Mouse (Mus musculus) megakaryocyte-erythroid progenitor cell, adult 5-6 weeks (primary cell): ENCODE measurements around the gene E130309D02Rik. TPM values are rescaled to one million over a fixed set of nuclear protein-coding genes. Genes with fewer than 3 reads are reported as not detected.

Source experiments
- ATAC-seq: replicated peaks from 2 replicates; pipeline ENCODE4 v1.8.0; 2016; ENCODE audit warnings: mild to moderate bottlenecking, inconsistent platforms; ENCODE audit not compliant: severe bottlenecking, poor library complexity, low FRiP score, low TSS enrichment
- total RNA-seq, 2 experiments: library from RNA; stranded (forward) in 1 of 2; stranded (reverse) in 1 of 2; fragments of 200-1000, 215-1000 nt in 1 of 2; fragments of >200 nt in 1 of 2; fragmentation: Nextera tagmentation in 1 of 2; gene quantifications; 2 replicates each; pipeline ENCODE4 v1.2.3; 2014 to 2017

Gene E130309D02Rik
- total RNA-seq, 2 experiments from 2014 or later = 23.6 to 60.6 TPM

DNA sequence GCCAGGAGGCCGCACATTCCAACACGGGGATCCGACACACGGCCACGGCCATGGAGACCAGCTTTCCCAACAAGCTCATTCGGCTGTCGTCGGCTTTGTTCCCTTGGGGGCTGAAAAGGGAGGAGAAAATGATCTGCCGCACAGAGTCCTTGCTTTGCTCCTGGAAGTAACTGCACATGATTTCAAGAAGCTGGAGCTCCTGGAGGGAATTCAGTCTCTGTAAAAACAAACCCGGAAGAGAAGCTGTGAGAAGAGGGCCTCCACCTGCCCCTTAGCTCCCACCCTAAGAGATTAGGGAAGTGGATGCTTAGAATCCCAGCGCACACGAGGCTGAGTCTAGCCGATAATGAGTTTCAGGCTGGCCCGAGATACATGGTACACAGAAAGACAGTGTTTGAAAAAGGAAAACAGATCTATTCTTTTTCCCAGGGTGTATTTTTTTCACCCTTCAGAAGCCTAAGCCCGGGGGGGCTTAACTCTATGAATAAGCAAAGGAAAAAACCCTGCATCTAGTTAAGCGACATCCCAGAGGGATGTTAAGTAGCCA is 904 bp downstream of the E130309D02Rik start:
- ATAC-seq = 0 out of 2 replicates have a peak, but pooled peaks have one; percentile 38

GRCm38 (mm10) chr5:143311886-143312285 is 3.3 kb downstream of the E130309D02Rik start:
- ATAC-seq = peak; percentile 61

DNA sequence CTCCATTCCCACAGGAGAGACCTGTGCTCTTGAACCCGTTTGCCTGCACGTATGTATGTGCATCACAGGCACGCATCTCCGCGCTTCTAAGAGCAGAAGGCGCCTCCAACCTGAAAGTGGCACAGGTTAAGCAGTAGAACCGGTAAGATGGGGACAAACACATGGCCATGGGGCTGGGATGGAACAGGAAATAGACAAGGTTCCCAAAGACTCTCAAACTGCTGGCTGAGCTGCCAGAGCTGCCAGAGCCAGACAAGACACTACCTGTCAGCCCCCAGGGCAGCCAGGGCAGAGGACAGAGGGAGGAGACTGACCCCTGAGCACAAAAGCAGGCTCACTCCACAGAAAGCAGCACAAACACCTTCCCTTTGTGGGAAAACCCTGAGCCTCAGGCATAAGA is 5.2 kb downstream of the E130309D02Rik start:
- no peak for ATAC-seq

GRCm38 (mm10) chr5:143308825-143309224 is 6.3 kb downstream of the E130309D02Rik start:
- no peak for ATAC-seq

- no peak for ATAC-seq
These were observed 10.9 kb downstream of the E130309D02Rik start for GRCm38 (mm10) chr5:143304251-143304650.

GRCm38 (mm10) chr5:143301296-143301695 is 13.9 kb downstream of the E130309D02Rik start:
- peak; percentile 72 for ATAC-seq

DNA sequence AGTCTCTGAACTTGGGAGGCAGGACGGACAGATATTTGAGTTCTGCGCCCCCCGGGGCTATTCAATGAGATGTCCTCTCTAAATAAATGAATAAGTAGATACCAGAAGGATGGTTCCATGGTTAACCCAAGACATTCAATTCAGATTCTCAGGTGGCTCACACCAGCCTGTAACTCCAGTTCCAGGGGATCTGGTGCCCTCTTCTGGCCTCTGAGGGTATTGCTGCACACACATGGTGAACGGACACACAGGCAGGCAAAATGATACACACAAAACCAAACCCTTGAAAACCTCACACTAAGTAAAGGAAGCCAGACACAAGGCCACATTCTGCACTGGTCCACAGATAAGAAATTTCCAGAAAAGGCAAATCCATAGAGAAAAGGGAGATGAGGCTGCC is 15.5 kb downstream of the E130309D02Rik start:
- no peak for ATAC-seq

DNA sequence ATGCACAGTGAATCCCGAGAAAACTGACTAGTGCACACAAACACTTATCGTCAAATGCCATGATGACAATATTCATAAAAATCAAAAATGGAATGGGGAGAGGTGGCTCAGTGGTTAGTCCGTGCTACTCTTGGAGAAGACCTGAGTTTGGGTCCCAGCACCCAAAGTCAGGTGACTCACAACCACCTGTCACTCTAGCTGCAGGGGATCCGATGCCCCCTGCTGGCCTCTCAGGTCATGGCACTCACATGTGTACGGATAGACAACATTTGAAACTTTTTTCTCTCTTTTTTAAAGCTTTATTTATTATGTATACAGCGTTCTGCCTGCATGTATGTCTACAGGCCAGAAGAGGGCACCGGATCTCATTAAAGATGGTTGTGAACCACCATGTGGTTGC is 16.8 kb downstream of the E130309D02Rik start:
- ATAC-seq = no peak

DNA sequence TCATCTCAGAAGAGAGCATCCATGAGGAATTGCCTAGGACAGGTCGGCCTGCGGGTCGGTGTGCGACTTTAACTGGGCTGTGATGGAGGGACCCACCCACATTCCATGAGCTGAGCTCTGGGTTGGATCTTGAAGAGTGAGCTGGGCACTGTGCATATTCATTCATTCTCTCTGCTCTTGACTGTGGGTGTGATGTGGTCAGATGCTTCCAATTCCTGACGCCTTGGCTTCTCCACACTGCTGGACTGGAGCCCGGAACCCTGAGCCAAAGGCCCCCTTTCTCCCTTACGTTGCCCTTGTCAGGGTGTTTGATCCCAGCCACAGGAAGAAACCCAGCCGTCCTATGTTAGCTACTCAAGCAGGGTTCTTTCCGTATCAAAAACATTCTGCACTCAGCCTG is 17.2 kb downstream of the E130309D02Rik start:
- no peak for ATAC-seq

- ATAC-seq = no peak
These were observed 19.8 kb downstream of the E130309D02Rik start for GRCm38 (mm10) chr5:143295330-143295729.

GRCm38 (mm10) chr5:143294862-143295261 is 20.3 kb downstream of the E130309D02Rik start:
- ATAC-seq = no peak

GRCm38 (mm10) chr5:143293404-143293803 is 21.8 kb downstream of the E130309D02Rik start, which contains the start of gene Zfp853:
TSS of gene Zfp853 (minus strand) at chr5:143293623.
- no peak for ATAC-seq

DNA sequence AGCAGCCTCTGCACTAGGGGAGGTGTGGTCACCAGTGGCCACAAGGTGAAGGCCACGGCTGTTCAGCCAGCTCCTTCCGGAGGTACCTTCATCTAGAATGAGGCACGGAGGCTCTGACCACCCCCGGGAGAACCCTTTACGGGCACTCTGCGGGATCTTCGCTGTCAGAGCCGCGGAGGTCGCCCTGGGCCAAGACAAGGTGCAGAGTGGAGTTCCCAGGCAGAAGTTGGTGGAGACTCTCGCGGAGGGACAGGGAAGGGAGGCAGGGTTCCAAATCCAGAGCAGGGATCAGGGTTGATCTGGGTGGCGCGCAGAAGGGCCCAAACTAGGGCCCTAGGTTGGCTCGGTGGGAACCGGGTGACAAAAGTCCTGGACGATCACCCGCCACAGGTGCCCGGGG is 22.3 kb downstream of the E130309D02Rik start:
- no peak for ATAC-seq

DNA sequence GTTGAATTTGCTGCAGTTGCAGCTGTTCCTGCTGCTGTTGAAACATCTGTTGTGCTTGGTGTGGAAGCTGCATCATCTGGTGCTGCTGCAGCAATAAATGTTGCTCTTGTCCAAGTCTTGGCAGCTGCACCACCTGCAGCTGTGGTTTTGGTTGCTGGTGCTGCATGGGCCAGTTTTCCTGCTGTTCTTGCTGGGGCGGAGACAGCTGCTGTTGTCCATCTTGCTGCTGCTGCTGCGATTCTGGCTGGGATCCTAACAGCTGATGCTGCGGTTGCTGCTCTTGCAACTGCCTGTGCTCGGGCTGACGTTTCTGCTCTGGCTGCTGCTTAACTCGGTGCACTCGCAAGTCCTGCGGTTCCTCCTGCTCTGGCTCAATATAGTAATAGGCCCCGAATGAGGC is 25.9 kb downstream of the E130309D02Rik start:
- ATAC-seq = no peak

- ATAC-seq = no peak
These were observed 26.7 kb downstream of the E130309D02Rik start for GRCm38 (mm10) chr5:143288378-143288911.

GRCm38 (mm10) chr5:143287774-143288328 is 27.3 kb downstream of the E130309D02Rik start:
- 0 out of 2 replicates have a peak, but pooled peaks have one; percentile 4 for ATAC-seq

DNA sequence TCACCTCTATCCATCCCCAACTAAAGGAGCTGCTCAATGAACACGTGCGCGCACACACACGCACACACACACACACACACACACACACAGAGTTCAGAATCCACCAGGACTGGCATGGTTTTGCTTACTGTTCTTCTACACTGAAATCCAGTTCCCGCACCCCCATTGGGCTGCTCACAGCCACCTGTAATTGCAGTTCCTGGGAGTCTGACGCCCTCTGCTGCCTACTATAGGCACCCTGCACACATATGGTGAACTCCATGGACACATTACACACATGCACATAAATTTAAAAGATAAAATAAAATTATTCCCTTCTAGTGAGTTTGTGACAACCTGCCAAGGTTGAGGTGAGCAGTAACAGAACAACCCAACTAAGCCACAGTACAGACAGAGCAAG is 30.4 kb downstream of the E130309D02Rik start:
- no peak; the same call in 1 of the 2 replicates for ATAC-seq

- ATAC-seq = no peak
These were observed 35.9 kb downstream of the E130309D02Rik start for GRCm38 (mm10) chr5:143279247-143279646.

DNA sequence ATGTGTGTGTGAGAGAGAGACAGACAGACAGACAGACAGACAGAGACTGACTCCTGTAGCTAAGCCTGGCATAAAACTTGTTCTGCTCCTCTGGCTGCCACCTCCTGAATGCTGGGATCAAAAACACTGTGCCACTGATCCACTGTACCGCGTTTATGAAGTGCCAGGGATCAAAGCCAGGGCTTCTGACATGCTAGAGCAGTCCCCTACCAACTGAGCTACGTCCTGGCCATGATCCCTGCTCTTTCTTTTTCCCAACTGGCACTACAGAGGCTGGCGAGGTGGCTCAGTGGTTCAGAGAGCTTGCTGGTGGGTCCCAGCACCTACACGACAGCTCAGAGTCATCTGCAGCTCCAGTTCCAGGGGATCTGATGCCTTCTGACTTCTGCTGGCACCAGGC is 39.4 kb downstream of the E130309D02Rik start:
- ATAC-seq = no peak

DNA sequence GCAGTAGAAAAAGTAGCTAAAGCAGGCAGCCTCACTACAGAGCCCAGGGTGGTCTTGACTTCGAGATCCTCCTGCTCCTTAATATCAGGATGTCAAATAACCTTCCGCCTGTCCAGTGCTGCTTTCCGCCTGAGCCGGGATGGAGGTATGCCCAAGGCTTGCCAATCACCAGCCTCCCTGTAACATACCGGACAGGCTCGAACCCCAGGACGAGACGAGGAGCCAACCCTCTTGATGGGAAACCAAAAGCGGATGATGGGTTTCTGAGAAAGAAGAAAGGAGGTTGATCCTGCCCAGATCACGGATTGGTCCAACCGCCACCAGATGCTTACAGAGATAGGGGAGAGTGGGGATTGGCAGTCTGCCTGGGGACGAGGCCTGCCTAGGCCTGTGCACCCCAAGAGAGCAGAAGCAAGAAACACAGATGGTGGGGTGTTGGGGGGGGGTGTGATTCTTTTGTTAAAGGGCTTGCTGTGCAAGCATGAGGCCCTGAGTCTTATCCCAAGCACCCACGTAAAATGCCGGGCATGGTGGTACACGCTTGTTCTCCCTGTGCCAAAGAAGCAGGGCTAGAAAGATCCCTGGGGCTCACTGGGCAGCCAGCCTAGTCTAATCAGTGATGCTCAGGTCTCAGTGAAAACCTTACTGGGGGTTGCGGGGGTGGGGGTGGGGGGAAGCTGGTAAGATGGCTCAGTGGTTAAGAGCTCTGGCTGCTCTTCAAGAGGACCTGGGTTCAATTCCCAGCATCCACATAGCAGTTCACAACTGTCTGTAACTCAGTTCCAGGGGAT is 42.4 kb downstream of the E130309D02Rik start:
- peak; percentile 80 for ATAC-seq
